Mouse (Mus musculus) layer of hippocampus, postnatal 10 days (tissue): ENCODE results near the gene Gdf15. TPM values are rescaled to one million over a fixed set of nuclear protein-coding genes. Genes with fewer than 3 reads are reported as not detected.
A peak's percentile ranks its signal among the peaks of the same experiment; 100 is the strongest.

Experiments
- DNase-seq, 2 experiments: peaks; one replicate each; pipeline ENCODE4 v3.0.0; 2021; ENCODE audit warnings: low spot score in 2 of 2
- total RNA-seq, 2 experiments: library from RNA; stranded (reverse); gene quantifications; 2 replicates each; pipeline ENCODE4 v1.2.3; 2021

The Gdf15 gene
- total RNA-seq, 2 experiments from 2014 or later: not detected

- DNase-seq: no peak
Observed at GRCm38 (mm10) chr8:70606780-70607602, 25.3 kb downstream of the Gdf15 start.

DNA sequence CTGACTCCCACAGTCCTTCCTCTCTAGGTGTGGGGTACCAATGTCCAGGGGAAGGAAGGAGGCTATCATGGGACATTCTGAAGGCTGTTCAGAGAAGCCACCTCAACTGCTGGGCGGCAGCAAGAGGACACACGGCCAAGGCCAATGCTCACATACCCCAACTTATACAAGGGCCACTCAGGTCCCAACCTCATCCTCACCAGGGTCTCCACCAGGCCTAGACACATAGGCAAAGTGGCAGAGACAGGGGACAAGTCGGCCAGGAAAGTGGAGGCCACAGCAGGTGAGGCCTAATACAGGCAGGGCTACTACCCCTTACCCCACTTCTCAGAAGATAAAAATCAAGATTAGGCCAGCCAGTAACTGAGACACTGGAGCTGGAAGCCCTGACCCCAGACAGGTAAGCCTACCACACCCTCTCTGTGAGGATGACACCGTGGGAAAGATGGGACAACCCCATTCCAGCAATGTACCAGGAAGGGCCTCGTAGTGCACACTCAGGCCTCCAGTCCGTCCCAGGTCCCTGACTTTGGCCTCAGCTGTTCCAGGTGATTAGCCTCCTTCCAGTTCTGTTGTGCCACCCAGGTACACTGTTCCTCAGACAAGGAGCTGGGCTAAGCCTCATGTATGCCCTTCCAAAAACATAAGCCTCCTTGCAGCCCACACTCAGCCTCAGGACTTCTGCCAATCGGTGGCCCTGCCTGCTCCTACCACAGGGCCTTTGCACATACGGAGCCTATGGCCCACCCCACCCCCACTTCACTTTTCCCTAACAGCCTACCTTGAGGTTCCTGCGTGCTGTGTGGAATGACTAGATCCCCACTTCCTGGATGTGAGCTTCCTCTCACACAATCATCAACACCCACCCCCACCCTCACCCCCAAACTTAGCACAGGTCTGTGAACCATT is 26.1 kb downstream of the Gdf15 start:
- DNase-seq: no peak

- no peak for DNase-seq
Observed at GRCm38 (mm10) chr8:70604558-70604957, 27.7 kb downstream of the Gdf15 start.

DNA sequence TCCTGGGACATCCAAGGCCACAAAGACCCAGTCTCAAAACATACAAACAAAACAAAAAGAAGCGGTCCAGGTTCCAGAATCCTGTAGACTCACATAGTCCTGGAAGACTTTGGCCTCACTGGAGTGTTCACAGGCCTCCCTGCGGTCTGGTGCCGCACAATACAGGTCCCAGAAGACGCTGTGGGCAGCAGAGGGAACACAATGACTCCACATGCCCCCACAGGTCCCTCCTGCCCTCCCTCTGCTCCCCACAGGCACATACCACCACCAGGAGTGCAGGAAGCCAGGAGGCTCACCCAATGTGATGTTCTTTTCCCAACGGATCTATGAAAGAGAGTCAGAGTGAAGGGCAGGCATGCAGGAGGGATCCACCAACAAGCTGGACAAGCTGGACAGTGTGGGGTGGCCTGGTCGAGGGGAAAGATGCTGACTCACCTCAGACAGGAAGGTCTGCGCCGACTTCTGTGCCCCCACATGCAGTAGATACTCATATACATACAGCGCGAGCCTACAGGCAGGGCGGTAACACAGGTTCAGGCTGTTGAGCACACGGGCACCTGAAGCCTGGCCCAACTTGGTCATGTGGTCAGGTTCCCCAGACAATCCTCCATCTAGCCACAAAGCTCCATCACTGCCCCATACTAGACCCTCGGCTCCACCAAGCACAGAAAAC is 30.0 kb downstream of the Gdf15 start:
- no peak for DNase-seq

DNA sequence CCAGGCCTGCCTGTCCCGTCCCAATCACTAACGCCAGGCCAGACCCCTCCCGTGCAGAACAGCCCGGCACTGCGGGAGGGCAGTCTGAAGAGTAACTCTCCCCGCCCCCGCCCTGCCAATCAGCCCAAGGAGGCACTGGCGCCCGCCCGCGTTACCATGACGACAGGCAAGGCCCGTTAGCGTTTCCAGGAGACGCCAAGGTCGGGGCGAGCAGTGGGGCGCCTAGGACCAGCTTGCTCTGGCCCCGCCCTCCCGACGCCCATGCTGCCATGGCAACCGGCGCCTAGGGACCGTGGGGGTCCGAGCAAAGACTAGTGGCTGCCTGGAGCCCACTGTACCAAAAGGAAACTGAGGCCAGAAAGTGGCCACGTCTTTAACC is 31.0 kb downstream of the Gdf15 start:
- peak; percentile 80 to 87 for DNase-seq

DNA sequence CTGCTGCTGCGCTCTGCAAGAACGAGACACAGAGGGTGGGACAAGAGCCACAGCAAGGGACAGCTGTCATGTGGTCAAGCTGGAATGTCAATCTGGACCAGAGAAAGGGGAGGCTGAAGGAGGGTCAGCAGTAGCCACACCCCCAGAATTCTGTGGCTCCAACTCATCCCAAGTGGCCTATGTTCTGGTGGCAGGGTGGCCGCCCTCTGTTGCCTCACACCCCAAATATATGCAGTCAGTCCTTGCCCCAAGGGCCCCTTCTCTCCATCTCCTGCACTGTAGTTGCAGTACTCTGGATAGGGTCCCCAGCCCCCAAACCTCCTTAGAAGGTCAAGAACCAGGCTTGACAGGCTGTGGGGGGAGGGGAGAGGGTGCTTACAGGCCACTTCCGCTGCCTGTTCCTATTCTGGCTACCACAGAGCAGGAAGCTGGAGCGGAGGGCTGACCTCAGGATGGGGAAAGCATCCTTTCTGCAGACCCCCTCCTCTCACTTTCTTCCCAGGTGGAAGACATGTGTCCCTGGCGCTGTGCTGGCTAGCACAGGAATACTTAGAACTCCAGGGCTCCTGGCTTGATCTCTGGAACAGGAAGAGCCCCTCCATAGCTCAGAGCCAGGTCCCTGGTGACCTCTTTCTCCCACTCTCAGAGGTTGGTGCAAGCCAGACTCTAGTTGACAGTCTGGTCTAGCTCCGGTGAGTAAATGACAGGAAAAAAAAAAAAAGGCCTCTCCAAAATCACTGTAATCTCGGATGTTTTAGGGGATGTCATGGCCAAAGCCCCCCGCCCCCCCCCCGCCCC is 31.6 kb downstream of the Gdf15 start:
- DNase-seq: peak; percentile 30 to 52

GRCm38 (mm10) chr8:70599507-70600290 is 32.6 kb downstream of the Gdf15 start:
- DNase-seq: no peak

DNA sequence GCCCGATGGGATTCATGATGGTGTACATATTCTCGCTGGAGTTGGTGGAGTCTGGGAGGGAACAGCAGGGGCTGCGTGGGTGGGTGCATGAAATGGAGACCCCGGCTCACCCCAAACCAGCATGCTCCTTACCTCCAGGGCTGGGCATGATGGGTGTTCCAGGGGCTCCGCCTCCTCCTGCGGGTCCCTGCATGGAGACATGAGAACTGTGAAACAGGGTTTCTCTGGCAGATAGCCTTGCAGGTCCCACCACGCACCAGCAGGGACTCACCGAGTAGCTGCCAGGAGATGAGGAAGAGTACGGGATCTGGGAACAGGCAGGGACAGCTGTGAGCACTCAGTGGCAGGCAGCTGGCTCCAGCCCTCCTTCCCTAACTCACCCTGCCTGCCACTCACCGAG is 33.5 kb downstream of the Gdf15 start:
- peak; percentile 51 to 63 for DNase-seq

DNA sequence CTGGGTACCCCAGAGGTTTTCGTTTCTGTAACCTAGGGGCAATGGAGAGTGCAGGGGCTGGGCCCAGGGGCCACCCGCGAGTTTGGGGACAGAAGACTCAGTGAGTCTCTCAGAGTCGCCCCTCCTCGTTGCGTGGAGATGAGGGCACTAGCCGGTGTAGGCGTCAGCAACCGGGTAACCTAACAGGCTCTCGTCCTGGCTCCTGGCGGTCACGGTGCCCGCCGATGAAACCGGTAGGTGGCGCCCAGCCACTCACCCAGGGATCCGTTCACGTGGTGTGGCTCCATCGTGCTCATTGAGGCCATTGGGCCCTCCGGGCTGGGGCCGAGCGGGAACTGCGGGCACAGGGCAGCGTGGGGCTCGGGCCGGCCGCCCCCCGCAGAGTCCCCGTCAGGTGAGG is 34.0 kb downstream of the Gdf15 start:
- peak; percentile 86 to 90 for DNase-seq

- DNase-seq: peak in 1 of 2 experiments; percentile 23
Observed at GRCm38 (mm10) chr8:70597417-70598272, 34.6 kb downstream of the Gdf15 start.

DNA sequence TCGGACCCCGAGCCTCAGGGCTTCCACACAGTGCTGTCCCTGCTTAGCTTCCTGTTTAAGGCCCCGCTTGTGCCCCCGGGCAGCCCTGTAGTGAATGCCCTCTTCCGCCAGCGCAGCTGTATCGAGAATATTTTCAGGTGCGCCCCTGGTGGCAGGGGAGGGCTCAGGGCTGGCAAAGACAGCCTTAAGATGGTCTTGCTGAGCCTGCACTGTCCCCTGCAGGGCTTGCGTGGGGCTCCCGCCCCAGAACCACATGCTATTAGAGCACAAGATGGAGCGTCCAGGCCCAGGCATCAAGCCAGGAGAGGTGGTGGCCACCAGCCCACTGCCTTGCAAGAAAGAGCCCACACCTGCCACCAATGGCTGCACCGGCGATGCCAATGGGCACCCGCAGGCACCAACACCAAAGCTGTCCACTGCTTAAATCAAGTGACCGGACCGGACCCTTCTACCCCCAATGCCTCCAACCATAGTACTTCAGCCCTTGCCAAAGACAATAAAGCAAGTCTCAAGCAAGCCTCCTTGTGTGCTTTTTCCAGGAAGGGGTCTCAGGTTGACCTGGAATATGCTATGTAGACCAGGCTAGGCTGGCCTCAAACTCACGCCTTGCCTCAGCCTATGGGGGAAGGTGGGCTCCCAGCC is 35.4 kb downstream of the Gdf15 start:
- DNase-seq: peak in 1 of 2 experiments; percentile 38

GRCm38 (mm10) chr8:70596216-70596615 is 36.0 kb downstream of the Gdf15 start:
- DNase-seq: no peak

GRCm38 (mm10) chr8:70595811-70596210 is 36.4 kb downstream of the Gdf15 start:
- no peak for DNase-seq

GRCm38 (mm10) chr8:70594621-70595564 is 37.4 kb downstream of the Gdf15 start:
- DNase-seq: peak in 1 of 2 experiments; percentile 46

DNA sequence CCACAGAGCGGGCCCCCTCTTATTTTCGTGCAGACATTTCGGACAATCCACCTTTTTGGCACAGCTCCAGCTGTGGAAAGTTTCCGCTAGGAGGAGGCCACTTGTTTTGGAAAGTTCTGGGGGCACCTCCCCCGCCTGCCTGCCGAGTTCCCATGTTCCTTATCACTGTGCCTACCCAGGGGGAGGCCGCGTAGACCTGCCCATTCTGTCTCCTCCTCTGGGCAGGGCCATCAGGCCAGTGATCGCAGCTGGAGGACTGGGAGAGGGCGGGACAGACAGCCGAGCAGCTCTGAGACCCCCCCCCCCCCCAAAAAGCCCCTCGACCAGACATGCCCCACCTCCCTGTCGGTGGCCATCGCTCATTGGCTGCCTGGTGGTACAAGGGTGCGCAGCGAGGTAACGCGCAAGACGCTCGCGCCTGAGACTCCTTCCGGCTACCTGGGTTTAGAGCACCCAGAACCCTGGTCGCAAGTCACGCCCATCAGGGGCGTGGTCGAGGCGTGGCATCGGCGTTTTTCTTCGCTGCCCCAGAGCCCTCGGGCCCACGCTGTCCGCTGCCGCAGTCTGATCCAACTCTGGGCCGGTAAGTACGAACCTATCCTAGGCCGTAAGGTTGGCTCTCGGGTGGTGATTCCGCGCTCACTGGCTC is 38.2 kb downstream of the Gdf15 start, which contains the start of gene Isyna1:
TSS of gene Isyna1 (plus strand) at position 413 of the 649 bp plus-strand sequence.
- peak; percentile 44 to 62 for DNase-seq

GRCm38 (mm10) chr8:70593173-70593572 is 39.1 kb downstream of the Gdf15 start:
- no peak for DNase-seq

GRCm38 (mm10) chr8:70591569-70591968 is 40.7 kb downstream of the Gdf15 start:
- no peak for DNase-seq
